Mouse (Mus musculus) kidney, embryonic 15.5 days (tissue): ENCODE results near the gene Scly. TPM values are rescaled to one million over a fixed set of nuclear protein-coding genes. Genes with fewer than 3 reads are reported as not detected.

Experiments used
- ATAC-seq: fragments of 200-750 bp; cut with Nextera tagmentation; replicated peaks from 2 replicates; pipeline ENCODE4 v1.8.0; 2017; ENCODE audit warnings: moderate TSS enrichment; ENCODE audit not compliant: low FRiP score
- H3K27ac ChIP-seq: fragments of 300-500 bp; sonication (generic); 2 replicates; pipeline ENCODE4 v1.5.1; 2015; ENCODE audit warnings: mild to moderate bottlenecking, inconsistent platforms
- H3K27me3 ChIP-seq: fragments of 300-500 bp; sonication (generic); 2 replicates; pipeline ENCODE4 v1.6.1; 2015; ENCODE audit warnings: inconsistent platforms
- H3K36me3 ChIP-seq: fragments of 300-500 bp; sonication (generic); 2 replicates; pipeline ENCODE4 v1.6.1; 2015; ENCODE audit warnings: inconsistent platforms
- H3K4me1 ChIP-seq: fragments of 300-500 bp; sonication (generic); 2 replicates; pipeline ENCODE4 v1.6.1; 2015; ENCODE audit warnings: inconsistent platforms
- H3K4me2 ChIP-seq: fragments of 300-500 bp; sonication (generic); 2 replicates; pipeline ENCODE4 v1.6.1; 2015; ENCODE audit warnings: moderate library complexity, mild to moderate bottlenecking, inconsistent platforms
- H3K4me3 ChIP-seq: fragments of 300-500 bp; sonication (generic); replicated peaks from 2 replicates; pipeline ENCODE4 v1.5.1; 2015; ENCODE audit warnings: mild to moderate bottlenecking, inconsistent platforms
- H3K9ac ChIP-seq: fragments of 300-500 bp; sonication (generic); 2 replicates; pipeline ENCODE4 v1.6.1; 2015; ENCODE audit warnings: mild to moderate bottlenecking, inconsistent platforms
- H3K9me3 ChIP-seq: fragments of 300-500 bp; sonication (generic); replicated peaks from 2 replicates; pipeline ENCODE4 v1.6.1; 2016; ENCODE audit warnings: inconsistent platforms
- WGBS: fragments of 180-500 bp; shearing (Covaris S2); methylation state at CpG from one replicate; pipeline ENCODE4 v1.1.7; 2015; ENCODE audit warnings: mixed read lengths; 5-methylcytosine and 5-hydroxymethylcytosine counted together
- polyA plus RNA-seq: library from polyadenylated mRNA; unstranded; fragments of >200 nt; fragmentation: Nextera tagmentation; extraction: Ambion mirVana; gene quantifications from 2 replicates; pipeline ENCODE4 v1.2.1, GENCODE M21; 2015

The Scly gene
- polyA plus RNA-seq, 1 experiment from 2014 or later = 22.2 TPM

GRCm38 (mm10) chr1:91369408-91369807 is 71.3 kb downstream of the Scly start:
- Histone ChIP-seq H3K36me3 (peaks cover 49% of the 10 kb centered on the region), H3K27me3 (no peaks in the 10 kb centered on the region), H3K27ac (no peak overlapping the region), H3K4me2 (no peak overlapping the region), H3K4me3 (no peak overlapping the region), H3K4me1 (peaks cover 18% of the 10 kb centered on the region), H3K9me3 (peaks cover 1% of the 10 kb centered on the region; the same call in 1 of the 2 replicates), H3K9ac (no peak overlapping the region)
- 69% methylated on average over 4 of the region's 4 CpGs for WGBS
- ATAC-seq = no peak

GRCm38 (mm10) chr1:91370055-91370454 is 71.9 kb downstream of the Scly start:
- 85% methylated on average over 23 of the region's 23 CpGs for WGBS
- peaks cover 56% of the 10 kb centered on the region for H3K36me3 ChIP-seq

More at GRCm38 (mm10) chr1:91370055-91370454, 71.9 kb downstream of the Scly start:
- Histone ChIP-seq H3K27ac (no peak overlapping the region), H3K27me3 (no peaks in the 10 kb centered on the region), H3K9me3 (no peaks in the 10 kb centered on the region), H3K4me1 (peaks cover 18% of the 10 kb centered on the region), H3K4me2 (no peak overlapping the region), H3K4me3 (no peak overlapping the region), H3K9ac (no peak overlapping the region)
- ATAC-seq = no peak

Other genes with a start within 250 kb of the Scly start
- gene Rbm44, start 153.2 kb upstream of the Scly start, polyA plus RNA-seq = 0.61 and 1.5 TPM in 2 replicates
- 2.4 and 2.5 TPM in 2 replicates for gene Ramp1, start 118.5 kb upstream of the Scly start, polyA plus RNA-seq
- gene Ube2f, start 48.0 kb upstream of the Scly start, polyA plus RNA-seq = 72.6 and 77.9 TPM in 2 replicates
- gene Espnl, start 23.7 kb downstream of the Scly start, polyA plus RNA-seq = 0.06 and 0.10 TPM in 2 replicates
- gene Klhl30, start 52.7 kb downstream of the Scly start, polyA plus RNA-seq = 0.53 and 0.73 TPM in 2 replicates
- gene Erfe, start 68.1 kb downstream of the Scly start, polyA plus RNA-seq = 1.9 and 2.0 TPM in 2 replicates
- 132 and 141 TPM in 2 replicates for gene Ilkap, start 100.5 kb downstream of the Scly start, polyA plus RNA-seq
- gene Hes6, start 115.7 kb downstream of the Scly start, polyA plus RNA-seq = 67.4 and 70.0 TPM in 2 replicates
- gene Per2, start 161.0 kb downstream of the Scly start, polyA plus RNA-seq = 2.9 and 3.6 TPM in 2 replicates
- gene Traf3ip1, start 196.3 kb downstream of the Scly start, polyA plus RNA-seq = 10.1 and 11.8 TPM in 2 replicates
- 5.2 and 5.4 TPM in 2 replicates for gene Asb1, start 242.2 kb downstream of the Scly start, polyA plus RNA-seq